Mouse (Mus musculus) intestine, embryonic 16.5 days (tissue): ENCODE results near the gene Mlxipl. TPM values are rescaled to one million over a fixed set of nuclear protein-coding genes. Genes with fewer than 3 reads are reported as not detected.

Source experiments
- ATAC-seq: fragments of 200-750 bp; cut with Nextera tagmentation; 2 replicates; pipeline ENCODE4 v1.8.0; 2017; ENCODE audit warnings: moderate TSS enrichment, moderate library complexity
- H3K27ac ChIP-seq: fragments of 300-500 bp; sonication (generic); 2 replicates; pipeline ENCODE4 v1.5.1; 2014; ENCODE audit warnings: mild to moderate bottlenecking, low read length
- H3K27me3 ChIP-seq: fragments of 300-500 bp; sonication (generic); replicated peaks from 2 replicates; pipeline ENCODE4 v1.6.1; 2014; ENCODE audit warnings: low read length, control low read depth, mixed read lengths; ENCODE audit not compliant: control insufficient read depth, insufficient read depth
- H3K36me3 ChIP-seq: fragments of 300-500 bp; sonication (generic); 2 replicates; pipeline ENCODE4 v1.6.1; 2014; ENCODE audit warnings: low read length, control low read depth; ENCODE audit not compliant: control insufficient read depth, insufficient read depth
- H3K4me1 ChIP-seq: fragments of 300-500 bp; sonication (generic); 2 replicates; pipeline ENCODE4 v1.6.1; 2014; ENCODE audit warnings: low read length, control low read depth, mixed read lengths; ENCODE audit not compliant: control insufficient read depth, insufficient read depth
- H3K4me2 ChIP-seq: fragments of 300-500 bp; sonication (generic); 2 replicates; pipeline ENCODE4 v1.6.1; 2014; ENCODE audit warnings: low read depth, low read length, control low read depth
- H3K4me3 ChIP-seq: fragments of 300-500 bp; sonication (generic); 2 replicates; pipeline ENCODE4 v1.5.1; 2014; ENCODE audit warnings: mild to moderate bottlenecking, low read length
- H3K9ac ChIP-seq: fragments of 300-500 bp; sonication (generic); 2 replicates; pipeline ENCODE4 v1.6.1; 2014; ENCODE audit warnings: low read depth, low read length
- H3K9me3 ChIP-seq: fragments of 300-500 bp; sonication (generic); 2 replicates; pipeline ENCODE4 v1.6.1; 2016; ENCODE audit warnings: low read length, control low read depth; ENCODE audit not compliant: control insufficient read depth
- WGBS: fragments of 180-500 bp; shearing (Covaris S2); extraction: QIAGEN DNeasy Blood & Tissue Kit; methylation state at CpG from one replicate; pipeline ENCODE4 v1.1.7; 2014; 5-methylcytosine and 5-hydroxymethylcytosine counted together
- polyA plus RNA-seq: library from polyadenylated mRNA; unstranded; fragments of >200 nt; fragmentation: Nextera tagmentation; extraction: Ambion mirVana; gene quantifications from 2 replicates; pipeline ENCODE4 v1.2.1, GENCODE M21; 2015

Mlxipl gene
- polyA plus RNA-seq, 1 experiment from 2014 or later = 9.5 TPM

GRCm38 (mm10) chr5:135168063-135169062, 78.7 kb downstream of the Mlxipl start, which contains the start of gene Bcl7b:
TSS of gene Bcl7b (plus strand) at chr5:135168283.
- WGBS = 3% methylated on average over 93 of the region's 95 CpGs
- ATAC-seq = peak; percentile 98
- H3K4me2 ChIP-seq = peak within 1 kb of the TSS; percentile 81

DNA sequence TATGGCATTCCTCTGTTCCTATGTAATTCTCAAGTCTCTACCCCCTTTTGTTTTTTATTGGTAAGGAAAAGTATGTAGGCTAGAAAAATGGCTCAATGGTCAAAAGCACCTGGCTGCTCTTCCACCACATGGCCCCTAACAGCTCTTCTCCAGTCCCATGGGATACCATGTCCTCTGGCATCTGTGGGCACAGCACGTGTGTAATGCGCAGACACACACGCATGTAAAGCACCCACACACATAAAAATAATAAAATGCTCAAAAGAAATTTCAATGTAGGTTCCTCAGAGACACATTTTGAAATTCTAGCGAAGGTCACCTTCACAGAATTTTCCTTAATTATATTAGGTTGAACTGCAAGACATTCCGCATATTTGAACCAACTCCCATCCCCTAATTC, 79.8 kb downstream of the Mlxipl start:
- WGBS = 92% methylated on average over 5 of the region's 5 CpGs
- ATAC-seq = no peak
- Histone ChIP-seq H3K36me3 (no peaks in the 10 kb centered on the region), H3K27me3 (no peaks in the 10 kb centered on the region), H3K9ac (peak overlapping the region; percentile 88), H3K4me3 (peak overlapping the region; percentile 66), H3K9me3 (no peaks in the 10 kb centered on the region), H3K27ac (peak overlapping the region; percentile 63), H3K4me1 (peaks cover 5% of the 10 kb centered on the region; the same call in 1 of the 2 replicates), H3K4me2 (peak overlapping the region; percentile 81)

More at GRCm38 (mm10) chr5:135168063-135169062, 78.7 kb downstream of the Mlxipl start, which contains the start of gene Bcl7b:
- Histone ChIP-seq H3K9ac (peak within 1 kb of the TSS; percentile 88), H3K4me3 (peak within 1 kb of the TSS; percentile 66), H3K27me3 (no peaks in the 10 kb centered on the region), H3K9me3 (no peaks in the 10 kb centered on the region), H3K36me3 (no peaks in the 10 kb centered on the region), H3K27ac (peak within 1 kb of the TSS; percentile 97), H3K4me1 (peaks cover 5% of the 10 kb centered on the region; the same call in 1 of the 2 replicates)

GRCm38 (mm10) chr5:135171688-135172220, 82.1 kb downstream of the Mlxipl start:
- Histone ChIP-seq H3K36me3 (no peaks in the 10 kb centered on the region), H3K4me3 (no peak overlapping the region), H3K4me2 (no peak overlapping the region), H3K27ac (no peak overlapping the region), H3K9me3 (no peaks in the 10 kb centered on the region), H3K9ac (no peak overlapping the region), H3K4me1 (peaks cover 5% of the 10 kb centered on the region; the same call in 1 of the 2 replicates), H3K27me3 (no peaks in the 10 kb centered on the region)
- 93% methylated on average over 6 of the region's 6 CpGs for WGBS
- no peak for ATAC-seq

- ATAC-seq = no peak
- no peak overlapping the region for H3K9ac ChIP-seq
- WGBS = 95% methylated on average over 5 of the region's 5 CpGs
- no peak overlapping the region for H3K27ac ChIP-seq
- H3K4me3 ChIP-seq = no peak overlapping the region
- H3K36me3 ChIP-seq = peaks cover 3% of the 10 kb centered on the region
- H3K4me1 ChIP-seq = peaks cover 5% of the 10 kb centered on the region; the same call in 1 of the 2 replicates
- H3K27me3 ChIP-seq = no peaks in the 10 kb centered on the region
- no peaks in the 10 kb centered on the region for H3K9me3 ChIP-seq
- H3K4me2 ChIP-seq = no peak overlapping the region
These were observed 83.3 kb downstream of the Mlxipl start for GRCm38 (mm10) chr5:135172986-135173385.

DNA sequence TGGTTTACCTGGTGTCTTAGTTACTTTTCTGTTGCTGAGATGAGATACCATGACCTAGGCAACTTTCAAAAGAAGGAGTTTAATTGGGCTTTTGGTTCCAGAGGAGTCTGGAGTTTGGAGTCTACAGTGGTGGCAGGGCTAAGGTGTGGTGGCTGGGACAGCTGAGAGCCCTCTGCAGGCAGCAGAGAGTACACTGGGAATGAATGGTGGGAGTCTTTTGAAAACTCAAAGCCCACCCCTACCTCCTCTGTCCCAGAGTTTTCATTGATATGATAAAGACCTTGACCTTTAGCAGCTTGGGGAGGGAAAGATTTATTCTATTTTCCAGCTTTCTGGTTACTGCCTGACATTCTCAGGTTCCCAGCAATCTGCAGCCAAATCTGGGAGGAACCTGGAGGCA, 85.4 kb downstream of the Mlxipl start:
- Histone ChIP-seq H3K27ac (no peak overlapping the region), H3K27me3 (no peaks in the 10 kb centered on the region), H3K9ac (no peak overlapping the region), H3K4me1 (no peaks in the 10 kb centered on the region), H3K4me2 (no peak overlapping the region), H3K36me3 (peaks cover 9% of the 10 kb centered on the region), H3K4me3 (no peak overlapping the region), H3K9me3 (no peaks in the 10 kb centered on the region)
- no peak for ATAC-seq

GRCm38 (mm10) chr5:135178523-135178922, 88.8 kb downstream of the Mlxipl start:
- Histone ChIP-seq H3K27ac (no peak overlapping the region), H3K4me2 (no peak overlapping the region), H3K36me3 (peaks cover 22% of the 10 kb centered on the region), H3K9ac (no peak overlapping the region), H3K4me1 (peaks cover 5% of the 10 kb centered on the region; the same call in 1 of the 2 replicates), H3K27me3 (no peaks in the 10 kb centered on the region), H3K9me3 (no peaks in the 10 kb centered on the region), H3K4me3 (no peak overlapping the region)
- no peak for ATAC-seq
- 85% methylated on average over 3 of the region's 3 CpGs for WGBS

GRCm38 (mm10) chr5:135178996-135179395, 89.3 kb downstream of the Mlxipl start:
- Histone ChIP-seq H3K4me2 (no peak overlapping the region), H3K36me3 (peaks cover 22% of the 10 kb centered on the region), H3K9me3 (no peaks in the 10 kb centered on the region), H3K4me3 (no peak overlapping the region), H3K27ac (no peak overlapping the region), H3K9ac (no peak overlapping the region), H3K4me1 (peaks cover 6% of the 10 kb centered on the region; the same call in 1 of the 2 replicates), H3K27me3 (no peaks in the 10 kb centered on the region)
- no peak for ATAC-seq
- WGBS = 87% methylated on average over 4 of the region's 4 CpGs

DNA sequence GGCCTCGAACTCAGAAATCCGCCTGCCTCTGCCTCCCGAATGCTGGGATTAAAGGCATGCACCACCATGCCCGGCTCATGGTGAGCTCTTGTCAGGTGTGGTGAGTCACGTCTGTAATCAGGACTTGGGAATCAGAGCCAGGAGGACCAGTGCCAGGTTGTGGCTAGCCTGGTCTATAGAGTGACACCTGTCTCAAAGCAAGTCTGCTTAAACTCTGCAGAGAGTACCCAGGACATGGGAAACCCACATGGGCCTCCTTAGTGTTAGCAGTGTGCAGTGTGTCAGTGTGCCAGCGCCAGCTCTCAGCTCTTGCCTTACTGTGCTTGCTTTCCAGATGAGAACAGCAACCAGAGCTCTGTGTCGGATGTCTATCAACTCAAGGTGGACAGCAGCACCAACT, 89.9 kb downstream of the Mlxipl start:
- Histone ChIP-seq H3K9me3 (no peaks in the 10 kb centered on the region), H3K27ac (no peak overlapping the region), H3K4me3 (no peak overlapping the region), H3K4me2 (no peak overlapping the region), H3K4me1 (peaks cover 6% of the 10 kb centered on the region; the same call in 1 of the 2 replicates), H3K9ac (no peak overlapping the region), H3K36me3 (peaks cover 22% of the 10 kb centered on the region), H3K27me3 (no peaks in the 10 kb centered on the region)
- 91% methylated on average over 6 of the region's 7 CpGs for WGBS
- no peak for ATAC-seq

DNA sequence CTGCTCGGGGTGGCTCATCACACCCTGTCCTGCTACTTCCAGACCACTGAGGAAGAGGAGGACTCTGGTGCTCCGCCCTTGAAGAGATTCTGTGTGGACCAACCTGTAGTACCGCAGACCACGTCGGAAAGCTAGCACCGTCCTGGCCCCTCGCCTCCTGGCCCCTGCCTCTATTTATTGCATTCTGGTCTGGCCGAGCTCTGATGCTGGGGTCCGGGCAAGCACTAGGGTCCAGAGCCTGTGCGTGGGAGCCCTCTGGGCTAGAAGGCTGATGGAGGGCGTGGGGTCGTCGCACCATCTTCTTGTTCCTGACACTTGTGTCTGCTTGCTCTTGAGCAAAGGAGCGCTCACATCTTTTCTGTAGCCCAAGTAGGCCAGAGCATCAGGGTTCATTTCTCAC, 91.1 kb downstream of the Mlxipl start:
- no peak overlapping the region for H3K27ac ChIP-seq
- ATAC-seq = no peak
- H3K4me2 ChIP-seq = no peak overlapping the region
- H3K9me3 ChIP-seq = no peaks in the 10 kb centered on the region
- H3K36me3 ChIP-seq = peaks cover 22% of the 10 kb centered on the region
- peaks cover 6% of the 10 kb centered on the region; the same call in 1 of the 2 replicates for H3K4me1 ChIP-seq
- no peak overlapping the region for H3K9ac ChIP-seq
- H3K27me3 ChIP-seq = no peaks in the 10 kb centered on the region
- WGBS = 92% methylated on average over 14 of the region's 14 CpGs
- H3K4me3 ChIP-seq = no peak overlapping the region
